Mouse (Mus musculus): ENCODE measurements around the gene Sec13. TPM values are rescaled to one million over a fixed set of nuclear protein-coding genes. Genes with fewer than 3 reads are reported as not detected.

Gene Sec13
- polyA plus RNA-seq, 1 experiment from 2014 or later, result 147 TPM

DNA sequence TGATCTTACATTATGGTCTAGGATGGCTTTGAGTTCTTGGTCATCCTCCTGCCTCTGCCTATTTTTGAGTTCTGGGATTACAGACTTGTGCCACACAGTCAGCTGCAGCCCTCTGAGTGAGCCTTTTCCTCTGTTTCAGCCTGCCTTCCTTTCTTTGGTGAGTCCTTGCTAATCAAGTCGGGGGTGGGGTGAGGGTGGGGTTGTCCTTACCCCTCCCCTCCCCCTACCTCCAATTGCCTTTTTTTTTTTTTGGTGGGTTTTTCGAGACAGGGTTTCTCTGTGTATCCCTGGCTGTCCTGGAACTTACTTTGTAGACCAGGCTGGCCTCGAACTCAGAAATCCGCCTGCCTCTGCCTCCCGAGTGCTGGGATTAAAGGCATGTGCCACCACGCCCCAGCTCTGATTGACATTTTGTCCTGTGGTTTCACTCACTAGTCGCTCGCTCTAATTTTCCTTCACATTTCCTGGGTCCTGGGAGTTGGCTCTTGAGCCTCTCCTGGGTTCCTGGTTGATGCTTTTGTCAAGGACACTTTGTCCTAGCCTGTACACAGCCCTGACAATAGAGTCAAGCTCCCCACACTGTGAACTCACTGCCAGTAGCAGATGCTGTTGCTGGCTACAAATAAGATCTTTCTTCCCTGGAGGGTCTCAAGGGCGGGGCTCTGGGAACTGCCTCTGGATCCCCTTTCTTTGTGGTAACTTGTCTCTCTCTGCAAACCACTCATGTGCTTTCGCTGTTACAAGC is 57.3 kb downstream of the Sec13 start:
- 66% methylated on average over 10 of the region's 10 CpGs for WGBS (ENCODE audit: insufficient replicate concordance)
- H3K4me2 ChIP-seq, result no peak overlapping the region
- 0 out of 2 replicates have a peak, but pooled peaks cover 9% of the 10 kb centered on the region for H3K36me3 ChIP-seq
- no peaks in the 10 kb centered on the region for H3K27me3 ChIP-seq
- no peak overlapping the region for H3K9ac ChIP-seq
- no peak overlapping the region for H3K4me3 ChIP-seq (replicated peaks)
- DNase-seq (no peak), ATAC-seq (ENCODE audit: low read depth) (no peak)
- H3K27ac ChIP-seq, result no peak overlapping the region
- H3K4me1 ChIP-seq (replicated peaks), result peaks cover 48% of the 10 kb centered on the region
- H3K9me3 ChIP-seq (replicated peaks), result no peaks in the 10 kb centered on the region

- no peaks in the 10 kb centered on the region for H3K9me3 ChIP-seq (replicated peaks)
- H3K4me1 ChIP-seq (replicated peaks), result peaks cover 35% of the 10 kb centered on the region
- no peaks in the 10 kb centered on the region for H3K27me3 ChIP-seq
- H3K36me3 ChIP-seq, result 0 out of 2 replicates have a peak, but pooled peaks cover 7% of the 10 kb centered on the region
- WGBS (ENCODE audit: insufficient replicate concordance), result 7% methylated on average over 4 of the region's 4 CpGs
- DNase-seq, result peak; percentile 70
- H3K27ac ChIP-seq, result no peak overlapping the region
- no peak overlapping the region for H3K9ac ChIP-seq
- no peak overlapping the region for H3K4me3 ChIP-seq (replicated peaks)
- H3K4me2 ChIP-seq, result no peak overlapping the region
- ATAC-seq (ENCODE audit: low read depth), result peak; percentile 77
Measured at GRCm38 (mm10) chr6:113681271-113681670, 59.3 kb downstream of the Sec13 start.

- no peaks in the 10 kb centered on the region for H3K27me3 ChIP-seq
- 0 out of 2 replicates have a peak, but pooled peaks cover 7% of the 10 kb centered on the region for H3K36me3 ChIP-seq
- no peak overlapping the region for H3K4me2 ChIP-seq
- H3K27ac ChIP-seq, result 0 out of 2 replicates have a peak overlapping the region, but pooled peaks have one; percentile 21
- H3K9ac ChIP-seq, result no peak overlapping the region
- DNase-seq (no peak), ATAC-seq (ENCODE audit: low read depth) (no peak)
- WGBS (ENCODE audit: insufficient replicate concordance), result 68% methylated on average over 9 of the region's 9 CpGs
- peaks cover 30% of the 10 kb centered on the region for H3K4me1 ChIP-seq (replicated peaks)
- H3K9me3 ChIP-seq (replicated peaks), result no peaks in the 10 kb centered on the region
- H3K4me3 ChIP-seq (replicated peaks), result no peak overlapping the region
Measured at GRCm38 (mm10) chr6:113679993-113680566, 60.5 kb downstream of the Sec13 start.

GRCm38 (mm10) chr6:113678246-113679012 is 62.1 kb downstream of the Sec13 start:
- no peak for ATAC-seq (ENCODE audit: low read depth)
- WGBS (ENCODE audit: insufficient replicate concordance), result 83% methylated on average over 14 of the region's 14 CpGs
- no peak overlapping the region for H3K9ac ChIP-seq

More at GRCm38 (mm10) chr6:113678246-113679012, 62.1 kb downstream of the Sec13 start:
- DNase-seq, result no peak
- Histone ChIP-seq H3K27me3 (no peaks in the 10 kb centered on the region), H3K9me3 (replicated peaks) (no peaks in the 10 kb centered on the region), H3K27ac (no peak overlapping the region), H3K4me3 (replicated peaks) (no peak overlapping the region), H3K4me2 (no peak overlapping the region), H3K4me1 (replicated peaks) (peaks cover 30% of the 10 kb centered on the region), H3K36me3 (0 out of 2 replicates have a peak, but pooled peaks cover 7% of the 10 kb centered on the region)

Small RNAs within 50 kb of the gene (microRNA-seq; reads per million reads assigned to microRNA genes)
- gene Mir7042, result 1.2 reads per million

Other genes with a start within 250 kb of the Sec13 start
- gene Prrt3, start 238.8 kb downstream of the Sec13 start, polyA plus RNA-seq (2015; fragmentation: Nextera tagmentation; extraction: Ambion mirVana), result 0.07 TPM in 2 replicates
- gene Emc3, start 209.1 kb downstream of the Sec13 start, polyA plus RNA-seq (2015; fragmentation: Nextera tagmentation; extraction: Ambion mirVana), result 47.5 and 54.9 TPM in 2 replicates
- gene Fancd2, start 209.1 kb downstream of the Sec13 start, polyA plus RNA-seq (2015; fragmentation: Nextera tagmentation; extraction: Ambion mirVana), result 9.7 and 11.0 TPM in 2 replicates
- gene Fancd2os, start 140.0 kb downstream of the Sec13 start, polyA plus RNA-seq (2015; fragmentation: Nextera tagmentation; extraction: Ambion mirVana), result 0.09 TPM in 1 of 2 replicates, not detected in the other
- gene Brk1, start 136.0 kb downstream of the Sec13 start, polyA plus RNA-seq (2015; fragmentation: Nextera tagmentation; extraction: Ambion mirVana), result 101 and 104 TPM in 2 replicates
- gene Vhl, start 116.8 kb downstream of the Sec13 start, polyA plus RNA-seq (2015; fragmentation: Nextera tagmentation; extraction: Ambion mirVana), result 7.8 and 9.4 TPM in 2 replicates
- 12.1 and 14.9 TPM in 2 replicates for gene Irak2, start 102.3 kb downstream of the Sec13 start, polyA plus RNA-seq (2015; fragmentation: Nextera tagmentation; extraction: Ambion mirVana)
- 0.94 and 1.0 TPM in 2 replicates for gene Tatdn2, start 43.7 kb downstream of the Sec13 start, polyA plus RNA-seq (2015; fragmentation: Nextera tagmentation; extraction: Ambion mirVana)
- not detected in 2 replicates for gene Ghrl, start 20.9 kb downstream of the Sec13 start, polyA plus RNA-seq (2015; fragmentation: Nextera tagmentation; extraction: Ambion mirVana)

Measured in liver, embryonic 13.5 days (tissue).